Mouse (Mus musculus): ENCODE measurements around the gene Tbc1d10b.
"Not testable (repeated sequence)": the region's sequence is repeated elsewhere in the genome, so short reads cannot be mapped to it uniquely, and the experiment has no call there.

Tbc1d10b gene

GRCm38 (mm10) chr7:127207374-127208294, 634 bp downstream of the Tbc1d10b start:
- DNase-seq (ENCODE audit: low read depth, low spot score): no peak

GRCm38 (mm10) chr7:127206606-127207005, 1.7 kb downstream of the Tbc1d10b start:
- no peak for DNase-seq (ENCODE audit: low read depth, low spot score)

GRCm38 (mm10) chr7:127196484-127196883, 11.8 kb downstream of the Tbc1d10b start:
- DNase-seq (ENCODE audit: low read depth, low spot score): no peak

GRCm38 (mm10) chr7:127195544-127196295, 12.5 kb downstream of the Tbc1d10b start, which contains the start of gene Cd2bp2:
Gene Cd2bp2, minus strand, starts transcription at chr7:127196050.
- peak; percentile 98 for DNase-seq (ENCODE audit: low read depth, low spot score)

- no peak for DNase-seq (ENCODE audit: low read depth, low spot score)
These were observed 13.6 kb downstream of the Tbc1d10b start for GRCm38 (mm10) chr7:127194633-127195029.

GRCm38 (mm10) chr7:127194011-127194632, 14.1 kb downstream of the Tbc1d10b start:
- DNase-seq (ENCODE audit: low read depth, low spot score): no peak

GRCm38 (mm10) chr7:127192989-127193388, 15.3 kb downstream of the Tbc1d10b start:
- DNase-seq (ENCODE audit: low read depth, low spot score): no peak

GRCm38 (mm10) chr7:127190672-127191071, 17.6 kb downstream of the Tbc1d10b start:
- no peak for DNase-seq (ENCODE audit: low read depth, low spot score)

- no peak for DNase-seq (ENCODE audit: low read depth, low spot score)
These were observed 19.7 kb downstream of the Tbc1d10b start for GRCm38 (mm10) chr7:127188305-127189276.

- no peak for DNase-seq (ENCODE audit: low read depth, low spot score)
These were observed 20.9 kb downstream of the Tbc1d10b start for GRCm38 (mm10) chr7:127187351-127187750.

- no peak for DNase-seq (ENCODE audit: low read depth, low spot score)
These were observed 22.7 kb downstream of the Tbc1d10b start for GRCm38 (mm10) chr7:127185601-127186000.

- DNase-seq (ENCODE audit: low read depth, low spot score): no peak
These were observed 23.5 kb downstream of the Tbc1d10b start for GRCm38 (mm10) chr7:127184720-127185119.

GRCm38 (mm10) chr7:127183828-127184227, 24.4 kb downstream of the Tbc1d10b start:
- no peak for DNase-seq (ENCODE audit: low read depth, low spot score)

- no peak for DNase-seq (ENCODE audit: low read depth, low spot score)
These were observed 24.9 kb downstream of the Tbc1d10b start for GRCm38 (mm10) chr7:127183345-127183744.

- not testable (repeated sequence) for DNase-seq (ENCODE audit: low read depth, low spot score)
These were observed 26.5 kb downstream of the Tbc1d10b start for GRCm38 (mm10) chr7:127181724-127182123.

GRCm38 (mm10) chr7:127180783-127181182, 27.5 kb downstream of the Tbc1d10b start:
- no peak for DNase-seq (ENCODE audit: low read depth, low spot score)

GRCm38 (mm10) chr7:127176937-127177336, 31.3 kb downstream of the Tbc1d10b start:
- no peak for DNase-seq (ENCODE audit: low read depth, low spot score)

GRCm38 (mm10) chr7:127166501-127166900, 41.8 kb downstream of the Tbc1d10b start:
- no peak for DNase-seq (ENCODE audit: low read depth, low spot score)

GRCm38 (mm10) chr7:127165607-127166493, 42.4 kb downstream of the Tbc1d10b start:
- no peak for DNase-seq (ENCODE audit: low read depth, low spot score)

GRCm38 (mm10) chr7:127164002-127164401, 44.3 kb downstream of the Tbc1d10b start:
- DNase-seq (ENCODE audit: low read depth, low spot score): no peak

Data from telencephalon, adult 2 months (tissue).